Mouse (Mus musculus) ES-E14 (cell line): ENCODE results near the gene Cgnl1.

ENCODE experiments used
- MAFK ChIP-seq: IDR thresholded peaks from 2 replicates; pipeline ENCODE4 v1.6.1; 2014; ENCODE audit warnings: mild to moderate bottlenecking, low read depth, low read length, inconsistent platforms; ENCODE audit not compliant: insufficient read depth
- ZNF384 ChIP-seq: IDR thresholded peaks from 2 replicates; pipeline ENCODE4 v1.6.1; 2012; ENCODE audit warnings: low read depth, low read length, inconsistent platforms

DNA sequence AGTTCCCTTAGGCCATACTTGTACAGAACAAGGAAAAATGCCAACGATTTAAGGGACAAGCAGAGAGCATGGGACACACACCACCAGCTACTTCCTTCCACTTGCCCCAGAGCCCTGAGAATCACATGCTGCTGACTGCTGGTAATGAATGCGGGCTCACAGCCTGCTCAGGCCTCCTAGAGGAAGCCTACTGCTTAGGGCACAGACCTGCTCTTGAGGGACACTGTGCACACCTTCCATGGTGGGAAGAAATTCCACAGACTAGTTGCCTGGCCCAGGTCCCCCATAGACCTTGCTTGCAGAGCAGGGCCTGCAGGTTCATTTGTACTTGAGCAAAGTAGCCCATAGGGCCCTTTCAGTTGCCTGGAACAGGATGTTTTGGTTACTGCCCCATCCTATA lies 136.5 kb downstream of the Cgnl1 start:
- TF ChIP-seq MAFK (no peak), ZNF384 (no peak)
